Mouse (Mus musculus) lung, postnatal 0 days (tissue): Measurements from ENCODE around the gene Socs7.

Experiments used
- CTCF ChIP-seq: IDR thresholded peaks from 2 replicates; pipeline ENCODE4 v1.5.1; 2016; ENCODE audit warnings: antibody characterized with exemption, mild to moderate bottlenecking
- EP300 ChIP-seq: IDR thresholded peaks from 2 replicates; pipeline ENCODE4 v1.6.1; 2016; ENCODE audit warnings: antibody characterized with exemption, mild to moderate bottlenecking, control low read depth

- TF ChIP-seq EP300 (no peak), CTCF (0 out of 2 replicates have a peak, but pooled peaks have one; percentile 1)
Observed at GRCm38 (mm10) chr11:97404184-97404760, 41.9 kb downstream of the Socs7 start.
